Mouse (Mus musculus) adrenal gland, postnatal 25 days (tissue): Measurements from ENCODE around the gene Ndel1. TPM values are rescaled to one million over a fixed set of nuclear protein-coding genes. Genes with fewer than 3 reads are reported as not detected.

Experiments used
- DNase-seq: peaks from one replicate; pipeline ENCODE4 v3.0.0; 2021; ENCODE audit warnings: mixed read lengths
- total RNA-seq: library from RNA; stranded (reverse); gene quantifications from 2 replicates; pipeline ENCODE4 v1.2.3, GENCODE M21; 2021

Gene Ndel1
- total RNA-seq, 1 experiment from 2014 or later: 54.4 TPM

DNA sequence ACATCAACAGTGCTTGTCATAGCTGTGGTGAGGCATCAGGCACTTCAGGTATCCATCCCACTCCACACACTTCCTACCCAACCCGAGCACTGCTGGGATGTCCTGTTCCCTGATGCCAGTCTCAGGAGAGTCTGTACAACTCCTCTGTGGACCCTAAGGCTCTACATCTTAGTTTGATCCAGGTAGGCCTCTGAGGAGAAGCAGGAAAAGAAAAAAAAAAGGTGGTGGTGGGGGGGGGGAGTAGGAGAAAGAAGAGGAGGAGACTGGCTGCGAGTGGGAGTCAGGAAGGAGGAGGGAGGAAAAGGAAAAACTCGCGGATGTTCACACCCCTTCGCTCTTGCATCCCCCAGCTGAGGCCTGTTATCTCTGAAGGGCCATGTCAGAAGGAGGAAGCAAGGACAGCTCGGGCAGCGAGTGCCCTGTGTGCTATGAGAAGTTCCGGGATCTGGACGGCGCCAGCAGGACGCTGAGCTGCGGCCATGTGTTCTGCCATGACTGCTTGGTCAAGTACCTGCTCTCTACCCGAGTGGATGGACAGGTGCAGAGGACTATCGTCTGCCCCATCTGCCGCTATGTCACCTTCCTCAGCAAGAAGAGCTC lies 20.7 kb upstream of the Ndel1 start:
- DNase-seq: no peak

GRCm38 (mm10) chr11:68891823-68892222 lies 20.2 kb upstream of the Ndel1 start:
- no peak for DNase-seq

DNA sequence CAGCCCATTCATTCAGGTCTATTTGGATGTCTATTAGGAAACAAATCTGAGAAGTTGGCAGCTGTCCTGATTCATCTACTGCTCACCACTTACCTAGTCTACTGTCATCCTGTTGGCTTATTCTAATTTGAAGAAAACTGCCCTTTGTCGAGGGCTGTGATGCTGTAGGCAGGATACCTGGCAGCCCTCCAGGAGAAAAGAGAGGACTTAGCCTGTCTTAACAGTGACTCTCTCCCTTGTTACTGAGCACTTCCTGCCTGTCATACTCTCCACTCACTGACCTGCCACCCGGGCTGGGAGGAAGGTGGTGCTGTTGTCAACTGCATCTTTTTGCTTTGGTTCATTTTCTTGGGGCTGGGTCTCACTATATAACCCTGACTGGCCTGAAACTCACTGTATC lies 19.0 kb upstream of the Ndel1 start:
- DNase-seq: no peak

- DNase-seq: no peak
These were observed 17.0 kb upstream of the Ndel1 start for GRCm38 (mm10) chr11:68888653-68889052.

GRCm38 (mm10) chr11:68888253-68888652 lies 16.6 kb upstream of the Ndel1 start, which contains the start of gene Rnf222:
Rnf222 (plus strand) TSS chr11:68888553.
- no peak for DNase-seq

DNA sequence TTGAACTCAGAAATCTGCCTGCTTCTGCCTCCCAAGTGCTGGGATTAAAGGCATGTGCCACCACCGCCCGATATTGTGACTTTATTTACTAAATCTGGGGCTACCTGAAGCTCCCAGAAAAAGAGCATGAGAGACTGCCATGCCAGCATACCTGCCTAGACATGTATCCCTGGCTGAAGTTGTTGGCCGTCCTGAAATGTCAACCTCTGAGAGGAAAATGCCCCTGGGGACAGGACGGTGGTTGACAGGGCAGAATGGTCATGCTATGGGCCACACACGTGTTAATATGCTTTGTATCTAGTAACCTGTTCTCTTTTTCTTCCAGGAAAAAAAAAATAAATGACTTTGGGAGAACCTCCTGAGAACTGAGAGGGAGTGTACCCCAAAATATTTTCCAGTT lies 14.4 kb upstream of the Ndel1 start:
- DNase-seq: no peak

DNA sequence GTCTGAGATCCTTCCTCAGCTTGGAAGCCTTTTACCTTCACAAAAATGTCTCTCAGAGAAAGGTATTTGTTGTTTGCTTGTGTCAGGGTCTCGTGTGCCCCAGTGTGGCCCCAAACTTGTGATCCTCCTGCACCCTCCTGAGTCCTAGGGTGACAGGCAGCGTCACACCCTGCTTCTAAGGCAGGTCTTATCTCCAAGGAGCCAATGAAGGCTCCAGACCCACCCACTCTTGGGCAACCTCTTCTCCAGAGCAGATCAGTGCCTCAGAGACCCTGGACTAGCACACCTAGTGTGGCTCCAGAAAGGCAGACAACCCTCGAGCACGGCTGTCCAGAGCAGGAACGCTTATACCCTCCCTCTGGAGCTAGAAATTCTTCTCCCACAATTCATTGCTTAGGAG lies 12.7 kb upstream of the Ndel1 start:
- no peak for DNase-seq

DNA sequence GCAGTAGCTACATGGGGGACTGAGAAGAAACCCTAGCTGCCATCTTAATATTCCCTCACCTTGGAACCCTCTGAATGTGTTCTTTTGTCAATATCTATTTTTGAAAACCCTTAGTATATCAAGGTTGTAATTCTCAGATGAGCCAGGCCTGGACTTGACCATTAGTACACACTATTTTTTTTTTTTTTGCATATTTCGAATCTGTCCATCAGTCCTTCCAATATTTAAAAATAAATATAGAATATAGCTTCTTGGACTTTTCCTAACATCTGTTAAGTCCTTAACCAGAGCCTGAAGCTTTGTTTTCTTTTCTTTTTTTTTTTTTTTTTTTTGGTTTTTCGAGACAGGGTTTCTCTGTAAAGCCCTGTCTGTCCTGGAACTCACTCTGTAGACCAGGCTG lies 12.2 kb upstream of the Ndel1 start:
- no peak for DNase-seq

- DNase-seq: no peak
These were observed 10.4 kb upstream of the Ndel1 start for GRCm38 (mm10) chr11:68882107-68882506.

DNA sequence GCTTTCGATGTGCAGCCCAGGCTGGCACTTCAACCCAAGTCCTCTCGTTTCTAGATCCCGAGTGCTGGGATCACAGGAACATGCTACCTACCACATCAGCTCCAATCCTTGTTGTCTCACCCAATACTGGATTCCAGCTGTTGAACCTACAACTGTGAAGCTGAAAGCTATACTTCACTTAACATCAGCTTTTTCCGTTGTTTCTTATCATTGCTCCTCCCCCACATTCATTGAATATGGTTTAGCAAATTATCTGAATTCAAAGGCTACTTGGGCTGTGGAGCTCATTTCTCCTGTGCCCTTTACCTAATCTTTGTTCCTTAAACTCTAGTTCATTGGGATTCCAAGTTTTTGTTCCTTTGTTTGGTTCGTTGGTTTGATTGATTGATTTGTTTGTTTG lies 7.2 kb upstream of the Ndel1 start:
- DNase-seq: no peak

DNA sequence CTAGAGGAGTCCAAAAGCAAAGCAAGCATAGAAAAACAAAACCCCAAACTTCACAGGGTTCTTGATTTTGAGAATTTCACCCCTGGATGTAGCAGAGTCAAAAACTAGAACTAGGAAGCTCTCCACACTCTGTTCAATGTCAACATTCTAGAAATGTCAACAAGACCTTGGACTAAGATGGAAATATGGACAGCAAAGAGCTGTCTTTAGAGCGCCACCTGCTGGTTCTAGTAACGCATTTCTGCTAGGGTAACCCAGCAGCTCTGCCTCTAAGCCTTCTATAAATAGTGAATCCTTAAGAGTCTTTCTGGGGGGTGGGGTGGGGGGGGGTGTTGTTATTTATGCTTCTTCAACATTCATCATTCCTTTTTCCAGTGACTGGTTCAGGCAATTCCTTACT lies 3.2 kb upstream of the Ndel1 start:
- DNase-seq: peak; percentile 67

DNA sequence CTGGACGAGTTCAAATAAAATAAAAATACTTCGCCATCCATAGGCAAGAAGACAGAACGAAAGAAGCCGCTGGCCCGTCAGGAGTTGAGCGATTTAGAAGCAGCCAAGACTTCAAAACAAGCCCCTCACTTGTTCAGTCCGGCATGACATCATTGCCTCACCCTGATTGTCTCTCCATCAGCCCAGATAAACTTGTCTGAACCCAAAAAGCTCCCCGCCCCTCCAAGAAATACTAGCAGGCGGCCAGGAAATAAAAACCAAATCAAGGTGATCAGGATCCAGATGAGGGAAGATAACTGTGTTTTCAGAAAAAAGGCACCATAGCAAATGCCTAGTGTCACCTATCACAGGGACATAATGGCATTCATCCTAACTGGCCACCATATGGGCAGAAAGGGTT lies 381 bp downstream of the Ndel1 start:
- DNase-seq: no peak

DNA sequence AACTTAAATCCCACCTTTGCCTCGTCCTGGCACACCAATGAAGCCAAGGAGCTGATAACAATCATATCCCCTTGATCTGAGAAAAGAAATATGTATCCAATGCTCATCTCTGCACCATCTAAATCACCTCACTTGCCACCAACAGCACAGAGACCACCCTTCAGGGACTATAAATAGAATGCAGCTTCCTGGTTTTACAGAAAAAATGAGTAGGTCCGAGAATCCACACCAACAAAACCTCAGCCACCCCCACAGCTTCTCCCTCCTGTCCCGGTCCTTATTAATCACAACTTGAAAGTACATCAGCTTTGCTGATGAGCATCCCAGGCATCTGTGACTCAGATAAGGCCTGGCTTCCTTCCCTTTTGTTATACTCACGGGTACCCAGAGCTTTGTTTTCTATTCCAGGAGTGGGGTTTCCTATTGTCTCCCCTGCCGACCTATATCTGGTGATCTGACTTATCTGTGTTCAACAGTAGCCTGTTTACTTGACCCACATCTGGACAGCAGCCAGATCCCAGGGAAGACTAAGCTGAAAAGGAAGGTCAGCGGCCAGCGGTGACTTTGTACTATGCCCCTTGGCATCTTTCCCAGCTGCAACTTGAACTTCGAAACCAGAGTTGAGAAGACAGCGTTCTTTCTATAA lies 7.0 kb downstream of the Ndel1 start:
- peak; percentile 86 for DNase-seq

DNA sequence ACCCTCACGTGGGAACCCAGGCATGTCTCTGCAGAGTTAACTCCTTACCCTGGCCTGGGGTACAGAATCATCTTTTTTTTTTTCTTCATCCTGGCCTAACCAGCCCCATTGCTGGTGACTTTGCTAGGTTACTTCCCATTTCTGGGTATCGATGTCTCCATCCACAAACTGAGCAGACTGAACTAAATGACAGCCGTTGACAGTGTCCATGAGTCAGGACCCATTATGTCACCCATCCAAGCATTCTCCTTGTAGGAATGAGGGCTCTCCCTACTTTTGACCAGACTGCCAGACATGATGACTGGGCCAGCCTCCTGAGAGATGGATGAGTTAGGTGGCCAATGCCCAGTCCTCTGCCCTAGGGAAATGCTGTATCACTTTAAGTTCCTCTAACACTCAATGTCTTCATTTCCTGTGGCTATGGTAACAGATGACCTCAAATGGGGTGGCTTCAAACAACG lies 8.0 kb downstream of the Ndel1 start:
- DNase-seq: no peak

DNA sequence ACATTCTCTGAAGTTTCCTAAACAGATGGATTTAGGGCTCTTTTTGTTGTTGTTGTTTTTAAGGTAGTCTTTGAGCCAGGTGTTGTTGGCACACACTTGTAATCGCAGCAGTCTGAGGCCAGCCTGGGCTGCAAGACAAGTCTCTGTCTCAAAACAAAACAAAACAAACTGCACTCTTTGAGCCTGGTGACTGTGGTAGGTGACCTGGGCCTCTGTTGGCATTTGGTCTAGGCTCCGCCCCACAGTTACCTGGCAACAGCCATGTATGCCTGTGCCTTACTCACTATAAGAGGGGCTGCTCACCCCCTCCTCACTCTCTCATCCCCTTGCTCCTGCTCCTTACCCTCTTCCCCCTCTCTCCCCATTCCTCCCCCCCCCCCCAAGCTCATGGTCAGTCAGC lies 9.4 kb downstream of the Ndel1 start:
- DNase-seq: no peak

DNA sequence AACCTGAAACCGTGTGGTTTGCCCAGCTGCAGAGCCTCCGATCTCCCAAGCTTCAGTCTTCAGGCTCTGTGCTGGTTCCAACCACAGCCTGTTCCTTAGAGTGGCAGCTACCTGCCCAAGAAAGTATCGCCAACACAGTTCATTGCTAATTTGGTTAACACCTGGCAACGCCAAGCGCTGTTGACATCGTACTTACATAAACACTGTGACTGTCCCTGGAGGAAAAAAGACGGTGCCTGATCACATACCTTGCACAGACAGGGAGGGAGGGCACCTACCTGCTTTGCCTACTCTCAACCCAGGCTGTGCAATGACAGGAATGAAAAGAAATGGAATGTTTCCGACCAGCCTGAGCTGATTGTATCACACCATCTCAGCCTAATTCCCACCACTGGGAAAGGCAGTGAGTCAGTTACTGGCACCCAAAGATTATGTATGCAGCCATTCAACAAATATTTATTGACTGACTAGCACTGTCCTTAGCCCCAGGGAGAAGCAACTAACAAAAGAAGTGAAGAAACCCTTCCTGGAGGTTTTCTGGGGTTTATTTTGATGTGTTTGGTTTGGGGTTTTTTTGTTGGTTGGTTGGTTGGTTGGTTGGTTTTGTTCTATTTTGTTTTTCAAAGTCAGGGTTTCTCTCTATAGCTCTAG lies 11.6 kb downstream of the Ndel1 start:
- no peak for DNase-seq

GRCm38 (mm10) chr11:68857329-68857728 lies 14.3 kb downstream of the Ndel1 start:
- DNase-seq: no peak

- DNase-seq: no peak
These were observed 17.0 kb downstream of the Ndel1 start for GRCm38 (mm10) chr11:68854621-68855020.

- peak; percentile 39 for DNase-seq
These were observed 17.9 kb downstream of the Ndel1 start for GRCm38 (mm10) chr11:68853611-68854401.

- peak; percentile 100 for DNase-seq
These were observed 18.7 kb downstream of the Ndel1 start for GRCm38 (mm10) chr11:68852932-68853409.

DNA sequence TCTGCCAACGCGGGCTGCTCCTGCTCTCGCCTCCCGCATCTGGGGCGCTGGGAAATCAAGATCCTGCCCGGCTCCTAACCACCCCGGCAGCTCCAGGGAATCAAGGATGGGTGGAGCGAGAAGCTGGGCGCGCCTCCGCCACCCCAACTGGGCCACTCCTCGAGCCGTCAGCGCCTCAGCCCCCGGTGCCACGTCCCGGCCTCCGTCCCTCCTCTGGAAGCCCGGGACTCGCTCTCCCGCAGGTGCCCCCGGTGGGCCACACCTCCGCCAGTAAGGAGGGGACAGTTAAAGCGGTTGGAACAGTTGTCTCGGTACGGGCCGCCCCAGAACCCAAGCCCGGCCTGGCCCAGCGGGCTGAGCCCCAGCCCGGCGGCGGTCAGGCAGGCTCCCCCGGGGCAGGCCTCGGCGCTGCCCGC lies 19.2 kb downstream of the Ndel1 start:
- peak; percentile 82 for DNase-seq

GRCm38 (mm10) chr11:68851644-68852485 lies 19.8 kb downstream of the Ndel1 start:
- DNase-seq: no peak
